Comparison of ENCODE assay signal across 7 mouse cellular contexts in genomic region chr14:27038783-27039182, GRCm38 (mm10). TPM values are rescaled to one million over a fixed set of nuclear protein-coding genes. Genes with fewer than 3 reads are reported as not detected.
A peak's percentile ranks its signal among the peaks of the same experiment; 100 is the strongest.
DNase-seq lines count a peak whose midpoint lies in the region; ATAC-seq and TF ChIP-seq lines count a peak whose summit lies in the region.

Gene Il17rd, plus strand, starts transcription at chr14:27038941.

- peak within 1 kb of the TSS; percentile 93 for H3K4me3 ChIP-seq in embryonic facial prominence, embryonic 11.5 days (ENCODE audit: low read depth, low read length)
- peak within 1 kb of the TSS; percentile 58 for H3K4me3 ChIP-seq in kidney, adult 2 months (ENCODE audit: insufficient read depth, low read depth, low read length)
- H3K4me3 ChIP-seq in limb, embryonic 11.5 days (ENCODE audit: low read depth, low read length): peak within 1 kb of the TSS; percentile 96
- H3K4me3 ChIP-seq in midbrain, embryonic 14.5 days (replicated peaks; ENCODE audit: low read depth, low read length): peak within 1 kb of the TSS; percentile 72

- no peaks in the 10 kb centered on the region for H3K27me3 ChIP-seq in embryonic facial prominence, embryonic 11.5 days (ENCODE audit: control insufficient read depth, insufficient read depth, low read length)
- no peaks in the 10 kb centered on the region for H3K27me3 ChIP-seq in kidney, adult 2 months (replicated peaks; ENCODE audit: control insufficient read depth, insufficient read depth, low read length)
- H3K27me3 ChIP-seq in limb, embryonic 11.5 days (ENCODE audit: control insufficient read depth, insufficient read depth, low read length): no peaks in the 10 kb centered on the region
- peaks cover 14% of the 10 kb centered on the region; the same call in 1 of the 2 replicates for H3K27me3 ChIP-seq in midbrain, embryonic 14.5 days (ENCODE audit: control insufficient read depth, insufficient read depth, low read length)

- peak within 1 kb of the TSS; percentile 83 for H3K9ac ChIP-seq in embryonic facial prominence, embryonic 11.5 days (replicated peaks; ENCODE audit: low read length)
- peak within 1 kb of the TSS; percentile 96 for H3K9ac ChIP-seq in limb, embryonic 11.5 days (ENCODE audit: low read length)
- H3K9ac ChIP-seq in midbrain, embryonic 14.5 days (replicated peaks; ENCODE audit: low read length): peak within 1 kb of the TSS; percentile 77

- no peak for TF ChIP-seq CTCF in kidney, adult 2 months (conservative IDR thresholded peaks at IDR 0.05; ENCODE audit: insufficient read depth, insufficient read length, low read depth, low read length)

- WGBS in embryonic facial prominence, embryonic 11.5 days: under 1% methylated on average over 28 of the region's 29 CpGs
- WGBS in kidney, adult 2 months: 0% methylated on average over 29 of the region's 29 CpGs
- WGBS in limb, embryonic 11.5 days: 0% methylated on average over 29 of the region's 29 CpGs
- WGBS in midbrain, embryonic 14.5 days: 0% methylated on average over 29 of the region's 29 CpGs

- H3K27ac ChIP-seq in embryonic facial prominence, embryonic 11.5 days (replicated peaks; ENCODE audit: low read depth, low read length): peak within 1 kb of the TSS; percentile 86
- no peak within 1 kb of the TSS; the same call in none of the 2 replicates for H3K27ac ChIP-seq in kidney, adult 2 months (ENCODE audit: insufficient read depth, low read depth, low read length)
- peak within 1 kb of the TSS; percentile 93 for H3K27ac ChIP-seq in limb, embryonic 11.5 days (replicated peaks; ENCODE audit: low read depth, low read length)
- peak within 1 kb of the TSS; percentile 72 for H3K27ac ChIP-seq in midbrain, embryonic 14.5 days (replicated peaks; ENCODE audit: low read depth, low read length)

- H3K4me2 ChIP-seq in embryonic facial prominence, embryonic 11.5 days (ENCODE audit: low read depth, low read length): peak within 1 kb of the TSS; percentile 81
- peak within 1 kb of the TSS; percentile 81 for H3K4me2 ChIP-seq in limb, embryonic 11.5 days (ENCODE audit: low read depth, severe bottlenecking)
- H3K4me2 ChIP-seq in midbrain, embryonic 14.5 days (ENCODE audit: low read length): peak within 1 kb of the TSS; percentile 97

- peak; percentile 94 for DNase-seq in adrenal gland, postnatal 14 days
- peak; percentile 94 for DNase-seq in embryonic facial prominence, embryonic 11.5 days (ENCODE audit: low spot score)
- peak; percentile 95 to 97 for DNase-seq in heart, adult 18-20 months
- peak; percentile 98 for DNase-seq in kidney, adult 2 months
- peak; percentile 95 for DNase-seq in limb, embryonic 11.5 days (ENCODE audit: low spot score)
- DNase-seq in midbrain, embryonic 14.5 days: peak; percentile 90
- DNase-seq in spleen, adult 12 weeks (ENCODE audit: low spot score): peak; percentile 8

- ATAC-seq in embryonic facial prominence, embryonic 11.5 days (replicated peaks; ENCODE audit: insufficient number of reproducible peaks, low FRiP score, low TSS enrichment, low read depth): peak; percentile 93
- ATAC-seq in limb, embryonic 11.5 days (ENCODE audit: insufficient number of reproducible peaks, low FRiP score, low TSS enrichment, low read depth): peak; percentile 84
- peak; percentile 90 for ATAC-seq in midbrain, embryonic 14.5 days (ENCODE audit: low FRiP score, low TSS enrichment)

- TF ChIP-seq POLR2A in kidney, adult 2 months (IDR thresholded peaks at IDR 0.05; ENCODE audit: low read depth, low read length): peak; percentile 50

- no peaks in the 10 kb centered on the region for H3K36me3 ChIP-seq in embryonic facial prominence, embryonic 11.5 days (replicated peaks; ENCODE audit: control insufficient read depth, insufficient read depth, low read depth, low read length)
- H3K36me3 ChIP-seq in kidney, adult 2 months (ENCODE audit: control insufficient read depth, insufficient read depth, low read length): no peaks in the 10 kb centered on the region
- no peaks in the 10 kb centered on the region for H3K36me3 ChIP-seq in limb, embryonic 11.5 days (ENCODE audit: control insufficient read depth, insufficient read depth, low read length)
- H3K36me3 ChIP-seq in midbrain, embryonic 14.5 days (ENCODE audit: control insufficient read depth, insufficient read depth, low read length): no peaks in the 10 kb centered on the region

- no peaks in the 10 kb centered on the region for H3K9me3 ChIP-seq in embryonic facial prominence, embryonic 11.5 days (replicated peaks; ENCODE audit: control insufficient read depth, low read length)
- no peaks in the 10 kb centered on the region for H3K9me3 ChIP-seq in limb, embryonic 11.5 days (ENCODE audit: control insufficient read depth, low read length)
- H3K9me3 ChIP-seq in midbrain, embryonic 14.5 days (ENCODE audit: control insufficient read depth, low read length): no peaks in the 10 kb centered on the region

- peaks cover 4% of the 10 kb centered on the region for H3K4me1 ChIP-seq in embryonic facial prominence, embryonic 11.5 days (ENCODE audit: control insufficient read depth, insufficient read depth, low read length)
- H3K4me1 ChIP-seq in kidney, adult 2 months (ENCODE audit: control insufficient read depth, insufficient read depth, low read length): peaks cover 21% of the 10 kb centered on the region
- H3K4me1 ChIP-seq in limb, embryonic 11.5 days (ENCODE audit: control insufficient read depth, insufficient read depth, low read length): peaks cover 32% of the 10 kb centered on the region
- no peaks in the 10 kb centered on the region for H3K4me1 ChIP-seq in midbrain, embryonic 14.5 days (ENCODE audit: control insufficient read depth, insufficient read depth, low read length)

RNA-seq across cellular contexts. Expression of gene Il17rd, which starts in this region (rescaled TPM):
- 3.6 and 5.2 TPM in 2 replicates for total RNA-seq in adrenal gland, postnatal 14 days (2021)
- polyA plus RNA-seq in embryonic facial prominence, embryonic 11.5 days (2014; fragmentation: Nextera tagmentation; extraction: Ambion mirVana): 6.7 and 6.9 TPM in 2 replicates
- total RNA-seq in heart, adult 18-20 months (2021): 1 to 10 TPM; 3.7 to 4.1 TPM
- 3.3 and 3.8 TPM in 2 replicates for polyA plus RNA-seq in kidney, adult 2 months (2012; rRNA removed)
- 11.3 and 12.3 TPM in 2 replicates for polyA plus RNA-seq in limb, embryonic 11.5 days (2014; fragmentation: Nextera tagmentation; extraction: Ambion mirVana)
- polyA plus RNA-seq in midbrain, embryonic 14.5 days (2014; fragmentation: Nextera tagmentation; extraction: Ambion mirVana): 2.9 and 3.0 TPM in 2 replicates

Comparison
In these comparisons a context has a peak if more than half of its experiments do, and no peak if none do; other contexts are left out.
1. DNase-seq: peak in every context shown above with its lines; median percentile 98 in kidney, adult 2 months; 96 in heart, adult 18-20 months; 95 in limb, embryonic 11.5 days; 94 in adrenal gland, postnatal 14 days; 94 in embryonic facial prominence, embryonic 11.5 days; 90 in midbrain, embryonic 14.5 days; 8 in spleen, adult 12 weeks.